Mouse (Mus musculus) left cerebral cortex, postnatal 14 days (tissue): ENCODE results near the gene Top3b. TPM values are rescaled to one million over a fixed set of nuclear protein-coding genes. Genes with fewer than 3 reads are reported as not detected.

Experiments
- total RNA-seq, 2 experiments: library from RNA; stranded (reverse); gene quantifications; 2 replicates each; pipeline ENCODE4 v1.2.3; 2021

Gene Top3b
- total RNA-seq, 2 experiments from 2014 or later = 58.9 to 68.2 TPM

Other genes with a start within 250 kb of the Top3b start
- gene Olfr19, start 194.3 kb upstream of the Top3b start, total RNA-seq = not detected
- gene Spag6l, start 41.3 kb upstream of the Top3b start, total RNA-seq = 1 to 10 TPM; 8.4 to 9.3 TPM
- not detected for gene Igll1, start 6.8 kb upstream of the Top3b start, total RNA-seq
- not detected for gene Vpreb1, start 107 bp downstream of the Top3b start, total RNA-seq
- gene Ppm1f, start 25.7 kb downstream of the Top3b start, total RNA-seq = 10 to 100 TPM; 34.3 TPM
- gene Mapk1, start 112.6 kb downstream of the Top3b start, total RNA-seq = 100 to 1,000 TPM; 524 to 615 TPM
- 10 to 100 TPM; 61.7 to 62.2 TPM for gene Ypel1, start 199.0 kb downstream of the Top3b start, total RNA-seq
- gene Ppil2, start 240.5 kb downstream of the Top3b start, total RNA-seq = 10 to 100 TPM; 84.7 to 85.2 TPM